Mouse (Mus musculus) left cerebral cortex, adult 2 months (tissue): ENCODE data around the gene Cab39. TPM values are rescaled to one million over a fixed set of nuclear protein-coding genes. Genes with fewer than 3 reads are reported as not detected.

ENCODE experiments used
- DNase-seq, 2 experiments: peaks; one replicate each; pipeline ENCODE4 v3.0.0; 2021 to 2022; ENCODE audit warnings: low spot score in 2 of 2, mixed read lengths in 1 of 2; ENCODE audit errors: extremely low spot score in 1 of 2
- H3K27ac ChIP-seq: fragments of 200-600 bp; 2 replicates; pipeline ENCODE4 v1.8.1; 2022
- H3K4me3 ChIP-seq: fragments of 200-600 bp; 2 replicates; pipeline ENCODE4 v1.8.1; 2022
- CTCF ChIP-seq: fragments of 200-600 bp; IDR thresholded peaks from 2 replicates; pipeline ENCODE4 v1.8.1; 2022; ENCODE audit warnings: antibody characterized with exemption, mild to moderate bottlenecking, moderate library complexity
- intact Hi-C: fragments of 180-260 bp; cut with DNase I; formaldehyde crosslinking; loops from one replicate; pipeline ENCODE4 v1.15.1; 2025
- microRNA-seq, 2 experiments: library from miRNA; unstranded; fragments of <30 nt; microRNA quantifications; one replicate each; pipeline ENCODE4 v1.2.0; 2021
- total RNA-seq, 2 experiments: library from RNA; stranded (reverse); gene quantifications; 2 replicates each; pipeline ENCODE4 v1.2.3; 2021

Cab39 gene
- total RNA-seq, 2 experiments from 2014 or later: 149 to 175 TPM

- no peak for TF ChIP-seq CTCF
- Histone ChIP-seq H3K27ac (peak overlapping the region; percentile 94), H3K4me3 (peak overlapping the region; percentile 89)
- no peak for DNase-seq
- intact Hi-C loops: loop anchor here (1.0 to 5.0 kb wide), 4 partner anchors 25 to 103 kb away; partner anchors contain the start of genes 4933407L21Rik and Cab39
Measured at GRCm38 (mm10) chr1:85894748-85895360, 101.6 kb downstream of the Cab39 start.

GRCm38 (mm10) chr1:85895391-85895837, 102.2 kb downstream of the Cab39 start:
- peak; percentile 60 to 67 for DNase-seq
- intact Hi-C loops: loop anchor here (2.0 to 5.0 kb wide), 3 partner anchors 33 to 103 kb away; partner anchors contain the start of genes 4933407L21Rik and Cab39
- peak; percentile 63 for TF ChIP-seq CTCF
- Histone ChIP-seq H3K4me3 (peak overlapping the region; percentile 89), H3K27ac (peak overlapping the region; percentile 94)

- TF ChIP-seq CTCF: no peak
- Histone ChIP-seq H3K4me3 (peak overlapping the region; percentile 89), H3K27ac (peak overlapping the region; percentile 94)
- DNase-seq: no peak
- intact Hi-C loops: loop anchor here (5.0 kb wide), 1 partner anchor 104 kb away; the partner anchor contains the start of gene Cab39
Measured at GRCm38 (mm10) chr1:85896110-85896509, 102.9 kb downstream of the Cab39 start.

- Histone ChIP-seq H3K4me3 (peak overlapping the region; percentile 89), H3K27ac (peak overlapping the region; percentile 94)
- intact Hi-C loops: loop anchor here (5.0 kb wide), 1 partner anchor 105 kb away; the partner anchor contains the start of gene Cab39
- TF ChIP-seq CTCF: no peak
- DNase-seq: no peak
Measured at GRCm38 (mm10) chr1:85896781-85897700, 103.8 kb downstream of the Cab39 start.

- intact Hi-C loops: loop anchor here (5.0 kb wide), 1 partner anchor 106 kb away; the partner anchor contains the start of gene Cab39
- TF ChIP-seq CTCF: no peak
- H3K27ac ChIP-seq: peak overlapping the region; percentile 87
- DNase-seq: no peak
- H3K4me3 ChIP-seq: peak overlapping the region; percentile 33
Measured at GRCm38 (mm10) chr1:85897901-85898760, 104.9 kb downstream of the Cab39 start.

- intact Hi-C loops: loop anchor here (5.0 kb wide), 1 partner anchor 107 kb away; the partner anchor contains the start of gene Cab39
- Histone ChIP-seq H3K4me3 (peak overlapping the region; percentile 6), H3K27ac (peak overlapping the region; percentile 87)
- no peak for TF ChIP-seq CTCF
- no peak for DNase-seq
Measured at GRCm38 (mm10) chr1:85898761-85899387, 105.6 kb downstream of the Cab39 start.

GRCm38 (mm10) chr1:85899388-85899761, 106.1 kb downstream of the Cab39 start:
- peak overlapping the region; percentile 87 for H3K27ac ChIP-seq
- peak overlapping the region; percentile 6 for H3K4me3 ChIP-seq
- intact Hi-C loops: loop anchor here (5.0 kb wide), 1 partner anchor 107 kb away; the partner anchor contains the start of gene Cab39
- peak; percentile 34 for TF ChIP-seq CTCF
- DNase-seq: no peak

- DNase-seq: no peak
- no peak for TF ChIP-seq CTCF
- Histone ChIP-seq H3K27ac (peak overlapping the region; percentile 87), H3K4me3 (no peak overlapping the region)
- intact Hi-C loops: no loop called here
Measured at GRCm38 (mm10) chr1:85900521-85901333, 107.5 kb downstream of the Cab39 start.

Small RNA genes lying within 50 kb of the gene (microRNA-seq; reads per million reads assigned to microRNA genes)
- gene Gm25472: 0 reads per million in 2 experiments
- gene Mir8096: 0 reads per million in 2 experiments

Other genes starting within 250 kb of the Cab39 start
- not detected for gene G530012D18Rik, start 217.8 kb upstream of the Cab39 start, total RNA-seq
- gene Sp110, start 194.6 kb upstream of the Cab39 start, total RNA-seq: 1 to 10 TPM in 1 of 2 experiments, under 1 TPM in 1; 0.70 to 1.7 TPM
- under 1 TPM; 0.47 to 0.93 TPM for gene Sp140, start 193.1 kb upstream of the Cab39 start, total RNA-seq
- 1 to 10 TPM; 2.6 to 3.0 TPM for gene Sp100, start 143.5 kb upstream of the Cab39 start, total RNA-seq
- not detected for gene A630001G21Rik, start 14.8 kb upstream of the Cab39 start, total RNA-seq
- 100 to 1,000 TPM; 714 to 742 TPM for gene Itm2c, start 100.8 kb downstream of the Cab39 start, total RNA-seq
- 1 to 10 TPM; 5.5 to 7.2 TPM for gene 4933407L21Rik, start 135.0 kb downstream of the Cab39 start, total RNA-seq
- gene Gpr55, start 167.6 kb downstream of the Cab39 start, total RNA-seq: under 1 TPM; 0.09 to 0.14 TPM
- gene Spata3, start 223.4 kb downstream of the Cab39 start, total RNA-seq: under 1 TPM; 0.61 to 0.75 TPM